In genomic region chr14:60737202-60737611, GRCm38 (mm10) we compare ENCODE assay signal across 8 mouse cellular contexts. TPM values are rescaled to one million over a fixed set of nuclear protein-coding genes. Genes with fewer than 3 reads are reported as not detected.
A peak's percentile ranks its signal among the peaks of the same experiment; 100 is the strongest.
DNase-seq lines count a peak whose midpoint lies in the region; ATAC-seq lines count a peak whose summit lies in the region.

No protein-coding gene starts in this region.

- no peaks in the 10 kb centered on the region for H3K27me3 ChIP-seq in lung, embryonic 16.5 days (ENCODE audit: control insufficient read depth, insufficient read depth, low read depth, low read length)
- no peaks in the 10 kb centered on the region for H3K27me3 ChIP-seq in embryonic facial prominence, embryonic 11.5 days (ENCODE audit: control insufficient read depth, insufficient read depth, low read length)
- H3K27me3 ChIP-seq in intestine, embryonic 15.5 days (replicated peaks), result no peaks in the 10 kb centered on the region

- H3K9me3 ChIP-seq in lung, embryonic 16.5 days (ENCODE audit: control insufficient read depth, low read length), result no peaks in the 10 kb centered on the region
- no peaks in the 10 kb centered on the region for H3K9me3 ChIP-seq in embryonic facial prominence, embryonic 11.5 days (replicated peaks; ENCODE audit: control insufficient read depth, low read length)
- H3K9me3 ChIP-seq in intestine, embryonic 15.5 days, result no peaks in the 10 kb centered on the region

- 25% methylated on average over 7 of the region's 7 CpGs for whole genome bisulfite sequencing in lung, embryonic 16.5 days
- WGBS in embryonic facial prominence, embryonic 11.5 days, result 23% methylated on average over 7 of the region's 7 CpGs
- WGBS in intestine, embryonic 15.5 days, result 35% methylated on average over 7 of the region's 7 CpGs

- peaks cover 71% of the 10 kb centered on the region for H3K4me1 ChIP-seq in lung, embryonic 16.5 days (replicated peaks; ENCODE audit: control insufficient read depth, insufficient read depth, low read length)
- peaks cover 14% of the 10 kb centered on the region for H3K4me1 ChIP-seq in embryonic facial prominence, embryonic 11.5 days (ENCODE audit: control insufficient read depth, insufficient read depth, low read length)
- H3K4me1 ChIP-seq in intestine, embryonic 15.5 days (replicated peaks), result peaks cover 52% of the 10 kb centered on the region

- no peak for ATAC-seq in lung, embryonic 16.5 days (ENCODE audit: low read depth)
- ATAC-seq in embryonic facial prominence, embryonic 11.5 days (replicated peaks; ENCODE audit: insufficient number of reproducible peaks, low FRiP score, low TSS enrichment, low read depth), result no peak
- no peak for ATAC-seq in intestine, embryonic 15.5 days
- peak; percentile 38 for ATAC-seq in neutrophil, adult 5-6 weeks (ENCODE audit: extremely low read depth, insufficient number of reproducible peaks, low FRiP score, poor library complexity, severe bottlenecking)

- peak overlapping the region; percentile 38 for H3K4me2 ChIP-seq in lung, embryonic 16.5 days (ENCODE audit: low read depth, low read length)
- no peak overlapping the region; the same call in 1 of the 2 replicates for H3K4me2 ChIP-seq in embryonic facial prominence, embryonic 11.5 days (ENCODE audit: low read depth, low read length)
- peak overlapping the region; percentile 6; the same call in 1 of the 2 replicates for H3K4me2 ChIP-seq in intestine, embryonic 15.5 days (replicated peaks)

- DNase-seq in lung, adult 18-20 months, result no peak
- no peak for DNase-seq in embryonic facial prominence, embryonic 11.5 days (ENCODE audit: low spot score)
- no peak for DNase-seq in left cerebral cortex, adult 9 months (ENCODE audit: low spot score in 2 of 2)
- DNase-seq in gastrocnemius, postnatal 4 days (ENCODE audit: low spot score in 2 of 2), result no peak
- no peak for DNase-seq in layer of hippocampus, postnatal 25 days (ENCODE audit: extremely low spot score in 1 of 2, low spot score in 1 of 2)

- H3K27ac ChIP-seq in lung, embryonic 16.5 days (ENCODE audit: low read length), result peak overlapping the region; percentile 94
- H3K27ac ChIP-seq in embryonic facial prominence, embryonic 11.5 days (replicated peaks; ENCODE audit: low read depth, low read length), result peak overlapping the region; percentile 75
- peak overlapping the region; percentile 68 for H3K27ac ChIP-seq in intestine, embryonic 15.5 days

- no peaks in the 10 kb centered on the region for H3K36me3 ChIP-seq in lung, embryonic 16.5 days (ENCODE audit: control insufficient read depth, insufficient read depth, low read length)
- no peaks in the 10 kb centered on the region for H3K36me3 ChIP-seq in embryonic facial prominence, embryonic 11.5 days (replicated peaks; ENCODE audit: control insufficient read depth, insufficient read depth, low read depth, low read length)
- H3K36me3 ChIP-seq in intestine, embryonic 15.5 days, result no peaks in the 10 kb centered on the region

- peak overlapping the region; percentile 53; the same call in 1 of the 2 replicates for H3K9ac ChIP-seq in lung, embryonic 16.5 days (ENCODE audit: low read length)
- H3K9ac ChIP-seq in embryonic facial prominence, embryonic 11.5 days (replicated peaks; ENCODE audit: low read length), result no peak overlapping the region
- H3K9ac ChIP-seq in intestine, embryonic 15.5 days, result no peak overlapping the region

- no peak overlapping the region for H3K4me3 ChIP-seq in lung, embryonic 16.5 days (ENCODE audit: low read length)
- no peak overlapping the region for H3K4me3 ChIP-seq in embryonic facial prominence, embryonic 11.5 days (ENCODE audit: low read depth, low read length)
- H3K4me3 ChIP-seq in intestine, embryonic 15.5 days (replicated peaks), result no peak overlapping the region

RNA-seq across cellular contexts. Expression of gene C1qtnf9, which starts 30.7 kb away (rescaled TPM):
- polyA plus RNA-seq in lung, embryonic 16.5 days (2015; fragmentation: Nextera tagmentation; extraction: Ambion mirVana), result 1.1 and 1.4 TPM in 2 replicates
- polyA plus RNA-seq in embryonic facial prominence, embryonic 11.5 days (2014; fragmentation: Nextera tagmentation; extraction: Ambion mirVana), result not detected in 2 replicates
- 1.3 and 2.0 TPM in 2 replicates for polyA plus RNA-seq in intestine, embryonic 15.5 days (2015; fragmentation: Nextera tagmentation; extraction: Ambion mirVana)
- total RNA-seq in neutrophil, adult 5-6 weeks (2017), result 1.8 and 2.3 TPM in 2 replicates
- 10 to 100 TPM; 27.2 to 27.7 TPM for total RNA-seq in gastrocnemius, postnatal 4 days (2021)
- total RNA-seq in layer of hippocampus, postnatal 25 days (2021), result under 1 TPM; 0.31 to 0.42 TPM

RNA-seq across cellular contexts. Expression of gene Mipep, which starts 47.2 kb away (rescaled TPM):
- polyA plus RNA-seq in lung, embryonic 16.5 days (2015; fragmentation: Nextera tagmentation; extraction: Ambion mirVana), result 20.8 and 21.5 TPM in 2 replicates
- polyA plus RNA-seq in embryonic facial prominence, embryonic 11.5 days (2014; fragmentation: Nextera tagmentation; extraction: Ambion mirVana), result 30.9 and 32.4 TPM in 2 replicates
- polyA plus RNA-seq in intestine, embryonic 15.5 days (2015; fragmentation: Nextera tagmentation; extraction: Ambion mirVana), result 20.5 and 22.1 TPM in 2 replicates
- 5.8 and 8.0 TPM in 2 replicates for total RNA-seq in neutrophil, adult 5-6 weeks (2017)
- 10 to 100 TPM; 22.2 to 22.7 TPM for total RNA-seq in gastrocnemius, postnatal 4 days (2021)
- 10 to 100 TPM; 30.1 to 31.9 TPM for total RNA-seq in layer of hippocampus, postnatal 25 days (2021)
